Mouse (Mus musculus) spleen, postnatal 10 days (tissue): ENCODE data around the gene 4930519G04Rik.
"Not testable (repeated sequence)": the region's sequence is repeated elsewhere in the genome, so short reads cannot be mapped to it uniquely, and the experiment has no call there.

Experiments used
- DNase-seq, 2 experiments: peaks; one replicate each; pipeline ENCODE4 v3.0.0; 2021 to 2022; ENCODE audit warnings: low spot score in 2 of 2

Gene 4930519G04Rik

GRCm38 (mm10) chr5:114853364-114853763 is at the start of gene 4930519G04Rik:
4930519G04Rik (plus strand) TSS chr5:114853664.
- not testable (repeated sequence) for DNase-seq

- DNase-seq = no peak
These were observed 49.1 kb upstream of the 4930519G04Rik start for GRCm38 (mm10) chr5:114804335-114804734.

GRCm38 (mm10) chr5:114804958-114805357 is 48.5 kb upstream of the 4930519G04Rik start:
- no peak for DNase-seq

- DNase-seq = peak in 1 of 2 experiments; percentile 36
These were observed 47.8 kb upstream of the 4930519G04Rik start for GRCm38 (mm10) chr5:114805436-114806350.

GRCm38 (mm10) chr5:114806636-114807035 is 46.8 kb upstream of the 4930519G04Rik start:
- no peak for DNase-seq

- no peak for DNase-seq
These were observed 46.4 kb upstream of the 4930519G04Rik start for GRCm38 (mm10) chr5:114807063-114807462.

GRCm38 (mm10) chr5:114807468-114807867 is 46.0 kb upstream of the 4930519G04Rik start:
- DNase-seq = no peak

- no peak for DNase-seq
These were observed 45.6 kb upstream of the 4930519G04Rik start for GRCm38 (mm10) chr5:114807893-114808292.

- DNase-seq = no peak
These were observed 45.1 kb upstream of the 4930519G04Rik start for GRCm38 (mm10) chr5:114808385-114808784.

GRCm38 (mm10) chr5:114809181-114809756 is 44.2 kb upstream of the 4930519G04Rik start:
- DNase-seq = no peak

- DNase-seq = no peak
These were observed 43.6 kb upstream of the 4930519G04Rik start for GRCm38 (mm10) chr5:114809826-114810225.

- DNase-seq = peak; percentile 72 to 89
These were observed 39.8 kb upstream of the 4930519G04Rik start for GRCm38 (mm10) chr5:114813525-114814181.

GRCm38 (mm10) chr5:114816599-114816998 is 36.9 kb upstream of the 4930519G04Rik start:
- DNase-seq = no peak

GRCm38 (mm10) chr5:114818124-114818523 is 35.3 kb upstream of the 4930519G04Rik start:
- no peak for DNase-seq

- DNase-seq = peak; percentile 55 to 83
These were observed 30.4 kb upstream of the 4930519G04Rik start, which contains the start of gene 1500011B03Rik for GRCm38 (mm10) chr5:114822796-114823688. 1500011B03Rik (minus strand) TSS chr5:114823468.

- DNase-seq = peak; percentile 50 to 70
These were observed 29.3 kb upstream of the 4930519G04Rik start for GRCm38 (mm10) chr5:114824197-114824596.

GRCm38 (mm10) chr5:114825978-114826691 is 27.3 kb upstream of the 4930519G04Rik start:
- peak; percentile 61 to 92 for DNase-seq

GRCm38 (mm10) chr5:114827427-114827826 is 26.0 kb upstream of the 4930519G04Rik start:
- DNase-seq = no peak

- no peak for DNase-seq
These were observed 23.7 kb upstream of the 4930519G04Rik start for GRCm38 (mm10) chr5:114829740-114830139.

GRCm38 (mm10) chr5:114836886-114837285 is 16.6 kb upstream of the 4930519G04Rik start:
- DNase-seq = no peak
